Mouse (Mus musculus): ENCODE measurements around the gene Umad1.

DNA sequence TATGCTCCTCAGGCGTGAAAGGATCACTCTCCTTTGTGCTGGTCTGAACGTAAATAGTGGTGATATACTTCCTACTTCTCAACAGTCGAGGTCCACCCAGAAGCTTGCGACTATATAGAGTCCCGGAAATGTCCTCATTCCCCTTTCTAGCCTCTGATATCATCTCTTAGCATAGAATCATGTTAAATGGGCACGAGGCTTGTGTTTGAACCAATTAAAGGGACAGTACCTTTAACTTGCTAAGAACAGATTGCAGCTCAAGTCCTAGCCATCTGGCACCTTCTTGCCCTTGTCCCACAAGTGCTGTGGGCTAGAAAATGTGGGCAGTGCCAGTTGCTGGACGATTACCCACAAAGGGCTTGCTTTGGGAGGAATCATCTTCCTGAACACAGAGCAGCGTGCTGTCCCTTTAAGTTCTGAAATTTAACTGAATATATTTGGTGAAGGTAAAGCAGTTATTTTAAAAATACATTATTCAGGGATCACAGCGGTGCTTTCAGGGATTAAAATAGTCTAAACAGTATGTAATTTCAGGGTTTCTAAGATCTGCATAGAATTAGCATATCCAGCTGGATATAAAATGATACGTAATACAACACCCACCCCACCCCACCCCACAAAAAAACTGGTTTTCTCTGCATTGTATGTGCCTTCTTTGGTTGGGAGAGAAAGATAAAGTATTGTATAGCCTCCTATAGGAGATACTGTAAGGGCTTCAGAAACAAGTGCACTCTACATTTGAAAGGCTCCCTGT lies 153.9 kb downstream of the Umad1 start:
- TF ChIP-seq MAX (IDR thresholded peaks at IDR 0.05; ENCODE audit: low read length) (no peak), HCFC1 (IDR thresholded peaks at IDR 0.05; ENCODE audit: low read depth, low read length) (no peak), CTCF (conservative IDR thresholded peaks at IDR 0.05 in 1 of 2, IDR thresholded peaks at IDR 0.05 in 1 of 2; ENCODE audit: low read depth in 2 of 2, low read length in 2 of 2) (no peak), USF1 (IDR thresholded peaks at IDR 0.05; ENCODE audit: low read depth, low read length) (no peak), RCOR1 (conservative IDR thresholded peaks at IDR 0.05; ENCODE audit: low read depth, low read length) (no peak), BHLHE40 (IDR thresholded peaks at IDR 0.05; ENCODE audit: low read depth, low read length) (peak; percentile 22; the same call in 1 of the 2 replicates)

Data from CH12.LX (cell line).